Mouse (Mus musculus): Measurements from ENCODE around the gene Xrcc5. TPM values are rescaled to one million over a fixed set of nuclear protein-coding genes. Genes with fewer than 3 reads are reported as not detected.

Xrcc5 gene
- total and polyA plus RNA-seq, 2 experiments from 2014 or later: 12.7 to 12.8 TPM

- DNase-seq: no peak
- Histone ChIP-seq H3K4me1 (ENCODE audit: insufficient read depth) (no peaks in the 10 kb centered on the region), H3K27ac (ENCODE audit: low read depth, low read length) (no peak overlapping the region), H3K9me3 (ENCODE audit: low read length) (no peaks in the 10 kb centered on the region), H3K27me3 (ENCODE audit: insufficient read depth, low read length) (no peaks in the 10 kb centered on the region), H3K4me2 (ENCODE audit: low read depth) (no peak overlapping the region), H3K4me3 (ENCODE audit: low read depth, low read length) (no peak overlapping the region), H3K36me3 (ENCODE audit: insufficient read depth) (peaks cover 32% of the 10 kb centered on the region), H3K9ac (no peak overlapping the region)
- TF ChIP-seq CTCF (IDR thresholded peaks at IDR 0.05; ENCODE audit: low read depth): no peak
- ATAC-seq: no peak
- WGBS: 88% methylated on average over 1 of the region's 1 CpGs
Measured at GRCm38 (mm10) chr1:72301845-72302244, 5.4 kb upstream of the Xrcc5 start.

GRCm38 (mm10) chr1:72306241-72306640, 980 bp upstream of the Xrcc5 start:
- no peak overlapping the region for H3K9ac ChIP-seq
- WGBS: 31% methylated on average over 3 of the region's 3 CpGs
- H3K27me3 ChIP-seq (ENCODE audit: insufficient read depth, low read length): no peaks in the 10 kb centered on the region
- peaks cover 3% of the 10 kb centered on the region; the same call in 1 of the 2 replicates for H3K36me3 ChIP-seq (ENCODE audit: insufficient read depth)
- H3K4me3 ChIP-seq (ENCODE audit: low read depth, low read length): no peak overlapping the region
- H3K4me1 ChIP-seq (ENCODE audit: insufficient read depth): no peaks in the 10 kb centered on the region
- ATAC-seq (no peak), DNase-seq (no peak)
- TF ChIP-seq CTCF (IDR thresholded peaks at IDR 0.05; ENCODE audit: low read depth): no peak
- no peak overlapping the region for H3K27ac ChIP-seq (ENCODE audit: low read depth, low read length)
- H3K9me3 ChIP-seq (ENCODE audit: low read length): no peaks in the 10 kb centered on the region
- H3K4me2 ChIP-seq (ENCODE audit: low read depth): peak overlapping the region; percentile 65

GRCm38 (mm10) chr1:72306679-72307181, 491 bp upstream of the Xrcc5 start:
- Histone ChIP-seq H3K9ac (peak overlapping the region; percentile 73), H3K9me3 (ENCODE audit: low read length) (no peaks in the 10 kb centered on the region), H3K27ac (ENCODE audit: low read depth, low read length) (peak overlapping the region; percentile 97), H3K4me1 (ENCODE audit: insufficient read depth) (no peaks in the 10 kb centered on the region), H3K4me2 (ENCODE audit: low read depth) (peak overlapping the region; percentile 65), H3K4me3 (ENCODE audit: low read depth, low read length) (peak overlapping the region; percentile 71), H3K36me3 (ENCODE audit: insufficient read depth) (0 out of 2 replicates have a peak, but pooled peaks cover 2% of the 10 kb centered on the region), H3K27me3 (ENCODE audit: insufficient read depth, low read length) (no peaks in the 10 kb centered on the region)
- 2% methylated on average over 11 of the region's 11 CpGs for WGBS
- no peak for DNase-seq
- peak; percentile 43 for TF ChIP-seq CTCF (IDR thresholded peaks at IDR 0.05; ENCODE audit: low read depth)
- ATAC-seq: peak; percentile 82

- Histone ChIP-seq H3K4me2 (ENCODE audit: low read depth) (no peak overlapping the region), H3K9me3 (ENCODE audit: low read length) (no peaks in the 10 kb centered on the region), H3K36me3 (ENCODE audit: insufficient read depth) (0 out of 2 replicates have a peak, but pooled peaks cover 5% of the 10 kb centered on the region), H3K9ac (no peak overlapping the region), H3K27me3 (ENCODE audit: insufficient read depth, low read length) (no peaks in the 10 kb centered on the region), H3K27ac (ENCODE audit: low read depth, low read length) (no peak overlapping the region), H3K4me3 (ENCODE audit: low read depth, low read length) (no peak overlapping the region), H3K4me1 (ENCODE audit: insufficient read depth) (no peaks in the 10 kb centered on the region)
- DNase-seq (no peak), ATAC-seq (no peak)
- no peak for TF ChIP-seq CTCF (IDR thresholded peaks at IDR 0.05; ENCODE audit: low read depth)
- 63% methylated on average over 4 of the region's 4 CpGs for WGBS
Measured at GRCm38 (mm10) chr1:72308919-72309318, 1.7 kb downstream of the Xrcc5 start.

- H3K4me2 ChIP-seq (ENCODE audit: low read depth): no peak overlapping the region
- TF ChIP-seq CTCF (IDR thresholded peaks at IDR 0.05; ENCODE audit: low read depth): no peak
- H3K27me3 ChIP-seq (ENCODE audit: insufficient read depth, low read length): no peaks in the 10 kb centered on the region
- no peak for ATAC-seq
- WGBS: 60% methylated on average over 6 of the region's 6 CpGs
- no peak overlapping the region for H3K9ac ChIP-seq
- no peak overlapping the region for H3K27ac ChIP-seq (ENCODE audit: low read depth, low read length)
- H3K4me3 ChIP-seq (ENCODE audit: low read depth, low read length): no peak overlapping the region
- 0 out of 2 replicates have a peak, but pooled peaks cover 5% of the 10 kb centered on the region for H3K36me3 ChIP-seq (ENCODE audit: insufficient read depth)
- no peak for DNase-seq
- H3K4me1 ChIP-seq (ENCODE audit: insufficient read depth): no peaks in the 10 kb centered on the region
- H3K9me3 ChIP-seq (ENCODE audit: low read length): no peaks in the 10 kb centered on the region
Measured at GRCm38 (mm10) chr1:72309744-72310424, 2.7 kb downstream of the Xrcc5 start.

- no peak overlapping the region for H3K27ac ChIP-seq (ENCODE audit: low read depth, low read length)
- no peaks in the 10 kb centered on the region for H3K4me1 ChIP-seq (ENCODE audit: insufficient read depth)
- H3K9ac ChIP-seq: no peak overlapping the region
- ATAC-seq: no peak
- H3K4me3 ChIP-seq (ENCODE audit: low read depth, low read length): no peak overlapping the region
- no peak for DNase-seq
- 0 out of 2 replicates have a peak, but pooled peaks cover 7% of the 10 kb centered on the region for H3K36me3 ChIP-seq (ENCODE audit: insufficient read depth)
- no peaks in the 10 kb centered on the region for H3K9me3 ChIP-seq (ENCODE audit: low read length)
- H3K4me2 ChIP-seq (ENCODE audit: low read depth): no peak overlapping the region
- 81% methylated on average over 9 of the region's 9 CpGs for WGBS
- TF ChIP-seq CTCF (IDR thresholded peaks at IDR 0.05; ENCODE audit: low read depth): no peak
- H3K27me3 ChIP-seq (ENCODE audit: insufficient read depth, low read length): no peaks in the 10 kb centered on the region
Measured at GRCm38 (mm10) chr1:72312701-72313398, 5.6 kb downstream of the Xrcc5 start.

All from forebrain, postnatal 0 days (tissue).